Mouse (Mus musculus): ENCODE measurements around the gene Numa1. TPM values are rescaled to one million over a fixed set of nuclear protein-coding genes. Genes with fewer than 3 reads are reported as not detected.

Numa1 gene
- polyA plus RNA-seq, 1 experiment from 2014 or later: 66.3 TPM

GRCm38 (mm10) chr7:101974505-101974904, 40.6 kb downstream of the Numa1 start:
- H3K27me3 ChIP-seq (replicated peaks; ENCODE audit: control insufficient read depth, insufficient read depth, low read length): no peaks in the 10 kb centered on the region
- ATAC-seq (replicated peaks; ENCODE audit: low FRiP score): no peak
- no peak overlapping the region for H3K4me3 ChIP-seq (ENCODE audit: low read depth, low read length)
- no peak overlapping the region for H3K27ac ChIP-seq (ENCODE audit: low read depth, low read length)
- H3K9ac ChIP-seq (ENCODE audit: low read depth, low read length): no peak overlapping the region
- no peak for DNase-seq (ENCODE audit: low spot score)
- no peaks in the 10 kb centered on the region for H3K9me3 ChIP-seq (ENCODE audit: control insufficient read depth, low read length)
- H3K4me2 ChIP-seq: no peak overlapping the region
- no peaks in the 10 kb centered on the region; the same call in 1 of the 2 replicates for H3K36me3 ChIP-seq (ENCODE audit: control insufficient read depth, insufficient read depth, low read length)
- H3K4me1 ChIP-seq (replicated peaks; ENCODE audit: control insufficient read depth, insufficient read depth, low read length): peaks cover 17% of the 10 kb centered on the region
- WGBS: 57% methylated on average over 2 of the region's 2 CpGs

GRCm38 (mm10) chr7:101982735-101983134, 48.8 kb downstream of the Numa1 start:
- Histone ChIP-seq H3K4me2 (no peak overlapping the region), H3K9me3 (ENCODE audit: control insufficient read depth, low read length) (no peaks in the 10 kb centered on the region), H3K4me1 (replicated peaks; ENCODE audit: control insufficient read depth, insufficient read depth, low read length) (no peaks in the 10 kb centered on the region), H3K4me3 (ENCODE audit: low read depth, low read length) (no peak overlapping the region), H3K36me3 (ENCODE audit: control insufficient read depth, insufficient read depth, low read length) (peaks cover 12% of the 10 kb centered on the region; the same call in 1 of the 2 replicates), H3K27ac (ENCODE audit: low read depth, low read length) (no peak overlapping the region), H3K27me3 (replicated peaks; ENCODE audit: control insufficient read depth, insufficient read depth, low read length) (no peaks in the 10 kb centered on the region), H3K9ac (ENCODE audit: low read depth, low read length) (no peak overlapping the region)
- 80% methylated on average over 1 of the region's 1 CpGs for WGBS
- no peak for DNase-seq (ENCODE audit: low spot score)
- no peak for ATAC-seq (replicated peaks; ENCODE audit: low FRiP score)

- Histone ChIP-seq H3K27ac (ENCODE audit: low read depth, low read length) (no peak overlapping the region), H3K9ac (ENCODE audit: low read depth, low read length) (no peak overlapping the region), H3K36me3 (ENCODE audit: control insufficient read depth, insufficient read depth, low read length) (peaks cover 23% of the 10 kb centered on the region), H3K27me3 (replicated peaks; ENCODE audit: control insufficient read depth, insufficient read depth, low read length) (no peaks in the 10 kb centered on the region), H3K9me3 (ENCODE audit: control insufficient read depth, low read length) (no peaks in the 10 kb centered on the region), H3K4me3 (ENCODE audit: low read depth, low read length) (no peak overlapping the region), H3K4me2 (no peak overlapping the region), H3K4me1 (replicated peaks; ENCODE audit: control insufficient read depth, insufficient read depth, low read length) (no peaks in the 10 kb centered on the region)
- no peak for DNase-seq (ENCODE audit: low spot score)
- 90% methylated on average over 3 of the region's 3 CpGs for WGBS
- ATAC-seq (replicated peaks; ENCODE audit: low FRiP score): no peak
Measured at GRCm38 (mm10) chr7:101985081-101985480, 51.2 kb downstream of the Numa1 start.

GRCm38 (mm10) chr7:101994241-101994640, 60.3 kb downstream of the Numa1 start:
- 83% methylated on average over 3 of the region's 3 CpGs for WGBS
- Histone ChIP-seq H3K4me3 (ENCODE audit: low read depth, low read length) (no peak overlapping the region), H3K9ac (ENCODE audit: low read depth, low read length) (no peak overlapping the region), H3K27ac (ENCODE audit: low read depth, low read length) (no peak overlapping the region), H3K4me1 (replicated peaks; ENCODE audit: control insufficient read depth, insufficient read depth, low read length) (no peaks in the 10 kb centered on the region), H3K4me2 (no peak overlapping the region), H3K36me3 (ENCODE audit: control insufficient read depth, insufficient read depth, low read length) (peaks cover 70% of the 10 kb centered on the region), H3K27me3 (replicated peaks; ENCODE audit: control insufficient read depth, insufficient read depth, low read length) (no peaks in the 10 kb centered on the region), H3K9me3 (ENCODE audit: control insufficient read depth, low read length) (no peaks in the 10 kb centered on the region)
- no peak for ATAC-seq (replicated peaks; ENCODE audit: low FRiP score)
- no peak for DNase-seq (ENCODE audit: low spot score)

- H3K36me3 ChIP-seq (ENCODE audit: control insufficient read depth, insufficient read depth, low read length): peaks cover 79% of the 10 kb centered on the region
- no peak overlapping the region for H3K9ac ChIP-seq (ENCODE audit: low read depth, low read length)
- 79% methylated on average over 14 of the region's 14 CpGs for WGBS
- no peak overlapping the region for H3K27ac ChIP-seq (ENCODE audit: low read depth, low read length)
- no peaks in the 10 kb centered on the region for H3K27me3 ChIP-seq (replicated peaks; ENCODE audit: control insufficient read depth, insufficient read depth, low read length)
- ATAC-seq (replicated peaks; ENCODE audit: low FRiP score): peak; percentile 46
- H3K9me3 ChIP-seq (ENCODE audit: control insufficient read depth, low read length): no peaks in the 10 kb centered on the region
- H3K4me1 ChIP-seq (replicated peaks; ENCODE audit: control insufficient read depth, insufficient read depth, low read length): no peaks in the 10 kb centered on the region
- no peak overlapping the region for H3K4me2 ChIP-seq
- no peak overlapping the region for H3K4me3 ChIP-seq (ENCODE audit: low read depth, low read length)
- DNase-seq (ENCODE audit: low spot score): peak; percentile 55
Measured at GRCm38 (mm10) chr7:101998194-101998927, 64.5 kb downstream of the Numa1 start.

GRCm38 (mm10) chr7:101999461-102000151, 65.7 kb downstream of the Numa1 start:
- Histone ChIP-seq H3K4me2 (no peak overlapping the region), H3K36me3 (ENCODE audit: control insufficient read depth, insufficient read depth, low read length) (peaks cover 75% of the 10 kb centered on the region), H3K9me3 (ENCODE audit: control insufficient read depth, low read length) (no peaks in the 10 kb centered on the region), H3K27ac (ENCODE audit: low read depth, low read length) (no peak overlapping the region), H3K4me3 (ENCODE audit: low read depth, low read length) (no peak overlapping the region), H3K9ac (ENCODE audit: low read depth, low read length) (no peak overlapping the region), H3K27me3 (replicated peaks; ENCODE audit: control insufficient read depth, insufficient read depth, low read length) (no peaks in the 10 kb centered on the region), H3K4me1 (replicated peaks; ENCODE audit: control insufficient read depth, insufficient read depth, low read length) (no peaks in the 10 kb centered on the region)
- no peak for DNase-seq (ENCODE audit: low spot score)
- WGBS: 94% methylated on average over 15 of the region's 15 CpGs
- no peak for ATAC-seq (replicated peaks; ENCODE audit: low FRiP score)

- no peaks in the 10 kb centered on the region for H3K4me1 ChIP-seq (replicated peaks; ENCODE audit: control insufficient read depth, insufficient read depth, low read length)
- H3K9me3 ChIP-seq (ENCODE audit: control insufficient read depth, low read length): no peaks in the 10 kb centered on the region
- no peak for ATAC-seq (replicated peaks; ENCODE audit: low FRiP score)
- H3K27ac ChIP-seq (ENCODE audit: low read depth, low read length): no peak overlapping the region
- WGBS: 90% methylated on average over 8 of the region's 8 CpGs
- no peak overlapping the region for H3K4me3 ChIP-seq (ENCODE audit: low read depth, low read length)
- H3K4me2 ChIP-seq: no peak overlapping the region
- no peak overlapping the region for H3K9ac ChIP-seq (ENCODE audit: low read depth, low read length)
- no peak for DNase-seq (ENCODE audit: low spot score)
- peaks cover 75% of the 10 kb centered on the region for H3K36me3 ChIP-seq (ENCODE audit: control insufficient read depth, insufficient read depth, low read length)
- no peaks in the 10 kb centered on the region for H3K27me3 ChIP-seq (replicated peaks; ENCODE audit: control insufficient read depth, insufficient read depth, low read length)
Measured at GRCm38 (mm10) chr7:102000296-102000695, 66.4 kb downstream of the Numa1 start.

GRCm38 (mm10) chr7:102000921-102001630, 67.2 kb downstream of the Numa1 start:
- H3K27me3 ChIP-seq (replicated peaks; ENCODE audit: control insufficient read depth, insufficient read depth, low read length): no peaks in the 10 kb centered on the region
- no peak overlapping the region for H3K27ac ChIP-seq (ENCODE audit: low read depth, low read length)
- no peak for ATAC-seq (replicated peaks; ENCODE audit: low FRiP score)
- no peaks in the 10 kb centered on the region for H3K9me3 ChIP-seq (ENCODE audit: control insufficient read depth, low read length)
- no peak overlapping the region for H3K4me3 ChIP-seq (ENCODE audit: low read depth, low read length)
- peaks cover 72% of the 10 kb centered on the region for H3K36me3 ChIP-seq (ENCODE audit: control insufficient read depth, insufficient read depth, low read length)
- 94% methylated on average over 26 of the region's 26 CpGs for WGBS
- H3K9ac ChIP-seq (ENCODE audit: low read depth, low read length): no peak overlapping the region
- DNase-seq (ENCODE audit: low spot score): no peak
- peaks cover 6% of the 10 kb centered on the region; the same call in 1 of the 2 replicates for H3K4me1 ChIP-seq (replicated peaks; ENCODE audit: control insufficient read depth, insufficient read depth, low read length)
- H3K4me2 ChIP-seq: no peak overlapping the region
